Mouse (Mus musculus) thymus, adult 2 months (tissue): ENCODE measurements around the gene Brf1.

Experiments
- CTCF ChIP-seq: fragments of 200-500 bp; IDR thresholded peaks from 2 replicates; pipeline ENCODE4 v1.5.1; 2012; ENCODE audit warnings: mild to moderate bottlenecking, control low read depth, low read length, moderate library complexity, borderline replicate concordance; ENCODE audit not compliant: control insufficient read depth, poor library complexity, insufficient read depth; ENCODE audit errors: extremely low read depth
- POLR2A ChIP-seq: fragments of 200-500 bp; IDR thresholded peaks from 2 replicates; pipeline ENCODE4 v1.6.1; 2012; ENCODE audit warnings: mild to moderate bottlenecking, low read length, control low read depth, moderate library complexity; ENCODE audit not compliant: control insufficient read depth, poor library complexity, insufficient read depth; ENCODE audit errors: extremely low read depth

GRCm38 (mm10) chr12:113004011-113004410, 3.5 kb upstream of the Brf1 start:
- TF ChIP-seq CTCF (no peak), POLR2A (no peak)
